Mouse (Mus musculus) limb, embryonic 11.5 days (tissue): ENCODE measurements at regions not wholly inside any gene's neighbourhood (a gene's known extent, or its start where the extent isn't known, plus 50 kb on each side); places are given as distances from the start of the nearest gene placed in this dataset.
A peak's percentile ranks its signal among the peaks of the same experiment; 100 is the strongest.

Source experiments
- ATAC-seq: fragments of 200-750 bp; cut with Nextera tagmentation; 2 replicates; pipeline ENCODE4 v1.8.0; 2017; ENCODE audit warnings: low read depth; ENCODE audit not compliant: insufficient number of reproducible peaks, low FRiP score, low TSS enrichment
- DNase-seq: peaks from one replicate; pipeline ENCODE4 v3.0.0-alpha.2; 2015; ENCODE audit warnings: low spot score
- H3K27ac ChIP-seq: fragments of 300-500 bp; sonication (generic); replicated peaks from 2 replicates; pipeline ENCODE4 v1.5.1; 2014; ENCODE audit warnings: low read depth, mild to moderate bottlenecking, low read length
- H3K27me3 ChIP-seq: fragments of 300-500 bp; sonication (generic); 2 replicates; pipeline ENCODE4 v1.6.1; 2014; ENCODE audit warnings: mild to moderate bottlenecking, low read length, mixed read lengths; ENCODE audit not compliant: control insufficient read depth, insufficient read depth
- H3K36me3 ChIP-seq: fragments of 300-500 bp; sonication (generic); 2 replicates; pipeline ENCODE4 v1.6.1; 2014; ENCODE audit warnings: mild to moderate bottlenecking, low read length, moderate library complexity, mixed read lengths; ENCODE audit not compliant: control insufficient read depth, insufficient read depth
- H3K4me1 ChIP-seq: fragments of 300-500 bp; sonication (generic); 2 replicates; pipeline ENCODE4 v1.6.1; 2014; ENCODE audit warnings: low read length, mixed read lengths; ENCODE audit not compliant: control insufficient read depth, insufficient read depth
- H3K4me2 ChIP-seq: fragments of 300-500 bp; sonication (generic); 2 replicates; pipeline ENCODE4 v1.6.1; 2014; ENCODE audit warnings: low read depth, mild to moderate bottlenecking, moderate library complexity; ENCODE audit not compliant: severe bottlenecking
- H3K4me3 ChIP-seq: fragments of 300-500 bp; sonication (generic); 2 replicates; pipeline ENCODE4 v1.5.1; 2014; ENCODE audit warnings: low read depth, low read length
- H3K9ac ChIP-seq: fragments of 300-500 bp; sonication (generic); 2 replicates; pipeline ENCODE4 v1.6.1; 2014; ENCODE audit warnings: mild to moderate bottlenecking, low read length
- H3K9me3 ChIP-seq: fragments of 300-500 bp; sonication (generic); 2 replicates; pipeline ENCODE4 v1.6.1; 2016; ENCODE audit warnings: low read length; ENCODE audit not compliant: control insufficient read depth
- WGBS: fragments of 180-500 bp; shearing (Covaris S2); extraction: QIAGEN DNeasy Blood & Tissue Kit; methylation state at CpG from one replicate; pipeline ENCODE4 v1.1.7; 2014; 5-methylcytosine and 5-hydroxymethylcytosine counted together

- H3K4me1 ChIP-seq = 0 out of 2 replicates have a peak, but pooled peaks cover 3% of the 10 kb centered on the region
- no peak for DNase-seq
- ATAC-seq = 0 out of 2 replicates have a peak, but pooled peaks have one; percentile 44
- H3K9me3 ChIP-seq = no peaks in the 10 kb centered on the region
- no peak overlapping the region for H3K4me2 ChIP-seq
- no peak overlapping the region for H3K27ac ChIP-seq
- no peak overlapping the region for H3K4me3 ChIP-seq
- no peak overlapping the region for H3K9ac ChIP-seq
- 35% methylated on average over 5 of the region's 5 CpGs for WGBS
- peaks cover 15% of the 10 kb centered on the region; the same call in 1 of the 2 replicates for H3K27me3 ChIP-seq
- H3K36me3 ChIP-seq = no peaks in the 10 kb centered on the region
Observed at GRCm38 (mm10) chrX:99241684-99242118, 105.8 kb downstream of the Efnb1 start.

- no peak for ATAC-seq
- no peak overlapping the region for H3K27ac ChIP-seq
Observed at GRCm38 (mm10) chrX:99233035-99233434, 97.1 kb downstream of the Efnb1 start.

GRCm38 (mm10) chrX:99232331-99232730, 96.4 kb downstream of the Efnb1 start:
- Histone ChIP-seq H3K27me3 (peaks cover 10% of the 10 kb centered on the region; the same call in 1 of the 2 replicates), H3K27ac (no peak overlapping the region), H3K9ac (no peak overlapping the region), H3K4me3 (no peak overlapping the region), H3K4me1 (peaks cover 4% of the 10 kb centered on the region; the same call in 1 of the 2 replicates), H3K4me2 (no peak overlapping the region), H3K36me3 (no peaks in the 10 kb centered on the region), H3K9me3 (no peaks in the 10 kb centered on the region)
- WGBS = 24% methylated on average over 7 of the region's 7 CpGs
- DNase-seq (no peak), ATAC-seq (no peak)

More at GRCm38 (mm10) chrX:99233035-99233434, 97.1 kb downstream of the Efnb1 start:
- Histone ChIP-seq H3K9me3 (no peaks in the 10 kb centered on the region), H3K9ac (no peak overlapping the region), H3K4me2 (no peak overlapping the region), H3K4me3 (no peak overlapping the region), H3K36me3 (no peaks in the 10 kb centered on the region), H3K27me3 (peaks cover 10% of the 10 kb centered on the region; the same call in 1 of the 2 replicates), H3K4me1 (no peaks in the 10 kb centered on the region)
- 53% methylated on average over 3 of the region's 3 CpGs for WGBS
- no peak for DNase-seq

- ATAC-seq (no peak), DNase-seq (no peak)
- Histone ChIP-seq H3K4me1 (peaks cover 6% of the 10 kb centered on the region), H3K36me3 (no peaks in the 10 kb centered on the region), H3K9me3 (no peaks in the 10 kb centered on the region), H3K27ac (no peak overlapping the region), H3K4me2 (no peak overlapping the region), H3K9ac (no peak overlapping the region), H3K27me3 (peaks cover 14% of the 10 kb centered on the region), H3K4me3 (no peak overlapping the region)
- 67% methylated on average over 7 of the region's 7 CpGs for WGBS
Observed at GRCm38 (mm10) chrX:99225111-99225752, 89.3 kb downstream of the Efnb1 start.

- ATAC-seq (no peak), DNase-seq (no peak)
- H3K4me1 ChIP-seq = peaks cover 20% of the 10 kb centered on the region
- no peak overlapping the region for H3K9ac ChIP-seq
- WGBS = 64% methylated on average over 5 of the region's 5 CpGs
- no peak overlapping the region for H3K4me3 ChIP-seq
- H3K4me2 ChIP-seq = no peak overlapping the region
- H3K9me3 ChIP-seq = no peaks in the 10 kb centered on the region
- H3K27me3 ChIP-seq = peaks cover 18% of the 10 kb centered on the region
- no peak overlapping the region for H3K27ac ChIP-seq
- H3K36me3 ChIP-seq = no peaks in the 10 kb centered on the region
Observed at GRCm38 (mm10) chrX:99222017-99222416, 86.1 kb downstream of the Efnb1 start.

- H3K27me3 ChIP-seq = peaks cover 19% of the 10 kb centered on the region
- WGBS = 41% methylated on average over 8 of the region's 8 CpGs
- ATAC-seq (no peak), DNase-seq (no peak)
- H3K27ac ChIP-seq = no peak overlapping the region
- H3K4me2 ChIP-seq = no peak overlapping the region
- H3K4me1 ChIP-seq = peaks cover 21% of the 10 kb centered on the region
- H3K9me3 ChIP-seq = no peaks in the 10 kb centered on the region
- H3K36me3 ChIP-seq = no peaks in the 10 kb centered on the region
- no peak overlapping the region for H3K9ac ChIP-seq
- H3K4me3 ChIP-seq = no peak overlapping the region
Observed at GRCm38 (mm10) chrX:99220674-99221455, 84.9 kb downstream of the Efnb1 start.

- no peak overlapping the region for H3K4me3 ChIP-seq
- H3K36me3 ChIP-seq = no peaks in the 10 kb centered on the region
- peaks cover 23% of the 10 kb centered on the region; the same call in 1 of the 2 replicates for H3K27me3 ChIP-seq
- H3K4me2 ChIP-seq = peak overlapping the region; percentile 7; the same call in 1 of the 2 replicates
- H3K4me1 ChIP-seq = peaks cover 19% of the 10 kb centered on the region
- DNase-seq = peak; percentile 75
- WGBS = 30% methylated on average over 7 of the region's 7 CpGs
- H3K9me3 ChIP-seq = no peaks in the 10 kb centered on the region
- H3K9ac ChIP-seq = no peak overlapping the region
- ATAC-seq = peak; percentile 57; the same call in 1 of the 2 replicates
- H3K27ac ChIP-seq = 0 out of 2 replicates have a peak overlapping the region, but pooled peaks have one; percentile 51
Observed at GRCm38 (mm10) chrX:99218213-99218612, 82.3 kb downstream of the Efnb1 start.

GRCm38 (mm10) chrX:99216633-99217459, 80.9 kb downstream of the Efnb1 start:
- H3K9me3 ChIP-seq = no peaks in the 10 kb centered on the region
- peaks cover 19% of the 10 kb centered on the region for H3K4me1 ChIP-seq

More at GRCm38 (mm10) chrX:99216633-99217459, 80.9 kb downstream of the Efnb1 start:
- peak overlapping the region; percentile 70 for H3K27ac ChIP-seq
- H3K4me3 ChIP-seq = peak overlapping the region; percentile 23
- no peaks in the 10 kb centered on the region for H3K36me3 ChIP-seq
- peak overlapping the region; percentile 45 for H3K4me2 ChIP-seq
- WGBS = 13% methylated on average over 60 of the region's 60 CpGs
- peak; percentile 47 for DNase-seq
- H3K27me3 ChIP-seq = peaks cover 23% of the 10 kb centered on the region; the same call in 1 of the 2 replicates
- peak overlapping the region; percentile 55 for H3K9ac ChIP-seq
- ATAC-seq = peak; percentile 40; the same call in 1 of the 2 replicates
